ENCODE assay signal across 14 mouse cellular contexts in genomic region chr3:138745596-138745995, GRCm38 (mm10). TPM values are rescaled to one million over a fixed set of nuclear protein-coding genes. Genes with fewer than 3 reads are reported as not detected.
DNase-seq lines count a peak whose midpoint lies in the region; ATAC-seq and TF ChIP-seq lines count a peak whose summit lies in the region.
"Had no signal": no experiment of that assay in that cellular context is flagged by ENCODE, and none has a peak within 500 bp of the region (broad histone marks: within the 10 kb centered on the region; RNA-seq: fewer than 3 reads in every experiment).

No protein-coding gene starts in this region.

- ATAC-seq in forebrain, embryonic 15.5 days (replicated peaks), result no peak
- ATAC-seq in forebrain, embryonic 16.5 days, result no peak
- ATAC-seq in midbrain, embryonic 14.5 days (ENCODE audit: low FRiP score, low TSS enrichment), result no peak
- no peak for ATAC-seq in midbrain, embryonic 11.5 days (ENCODE audit: low FRiP score)
- ATAC-seq in hindbrain, embryonic 13.5 days (ENCODE audit: low FRiP score), result no peak
- no peak for ATAC-seq in neural tube, embryonic 15.5 days (ENCODE audit: low FRiP score)
- ATAC-seq in intestine, postnatal 0 days, result no peak
- no peak for ATAC-seq in megakaryocyte progenitor cell, adult 5-6 weeks (replicated peaks; ENCODE audit: poor library complexity)

- H3K9me3 ChIP-seq in forebrain, embryonic 15.5 days, result no peaks in the 10 kb centered on the region
- no peaks in the 10 kb centered on the region for H3K9me3 ChIP-seq in forebrain, embryonic 16.5 days (ENCODE audit: control insufficient read depth, low read length)
- H3K9me3 ChIP-seq in midbrain, embryonic 14.5 days (ENCODE audit: control insufficient read depth, low read length), result no peaks in the 10 kb centered on the region
- no peaks in the 10 kb centered on the region for H3K9me3 ChIP-seq in midbrain, embryonic 11.5 days (ENCODE audit: control insufficient read depth, low read length)
- H3K9me3 ChIP-seq in hindbrain, embryonic 13.5 days, result no peaks in the 10 kb centered on the region
- no peaks in the 10 kb centered on the region for H3K9me3 ChIP-seq in neural tube, embryonic 15.5 days (replicated peaks)
- no peaks in the 10 kb centered on the region for H3K9me3 ChIP-seq in intestine, postnatal 0 days (ENCODE audit: control insufficient read depth)
- H3K9me3 ChIP-seq: embryonic facial prominence, embryonic 15.5 days; heart, embryonic 13.5 days; stomach, embryonic 15.5 days had no signal

- H3K27ac ChIP-seq in forebrain, embryonic 15.5 days (replicated peaks), result no peak overlapping the region
- no peak overlapping the region for H3K27ac ChIP-seq in forebrain, embryonic 16.5 days (ENCODE audit: low read length)
- no peak overlapping the region for H3K27ac ChIP-seq in midbrain, embryonic 14.5 days (replicated peaks; ENCODE audit: low read depth, low read length)
- H3K27ac ChIP-seq in midbrain, embryonic 11.5 days (ENCODE audit: low read depth, low read length), result no peak overlapping the region
- H3K27ac ChIP-seq in hindbrain, embryonic 13.5 days, result 0 out of 2 replicates have a peak overlapping the region, but pooled peaks have one; percentile 0
- no peak overlapping the region for H3K27ac ChIP-seq in neural tube, embryonic 15.5 days (replicated peaks)
- H3K27ac ChIP-seq in intestine, postnatal 0 days (ENCODE audit: low read depth, low read length), result no peak overlapping the region
- H3K27ac ChIP-seq: embryonic facial prominence, embryonic 15.5 days; heart, embryonic 13.5 days; liver, embryonic 14.5 days; stomach, embryonic 15.5 days had no signal

- WGBS in forebrain, embryonic 15.5 days, result 85% methylated on average over 4 of the region's 4 CpGs
- WGBS in forebrain, embryonic 16.5 days, result 83% methylated on average over 4 of the region's 4 CpGs
- 84% methylated on average over 4 of the region's 4 CpGs for WGBS in midbrain, embryonic 14.5 days
- WGBS in midbrain, embryonic 11.5 days, result 80% methylated on average over 4 of the region's 4 CpGs
- 78% methylated on average over 4 of the region's 4 CpGs for WGBS in hindbrain, embryonic 13.5 days
- WGBS in neural tube, embryonic 15.5 days, result 73% methylated on average over 4 of the region's 4 CpGs
- 83% methylated on average over 4 of the region's 4 CpGs for WGBS in intestine, postnatal 0 days

- no peaks in the 10 kb centered on the region for H3K27me3 ChIP-seq in forebrain, embryonic 15.5 days
- no peaks in the 10 kb centered on the region for H3K27me3 ChIP-seq in forebrain, embryonic 16.5 days (replicated peaks; ENCODE audit: control insufficient read depth, insufficient read depth, low read length)
- H3K27me3 ChIP-seq in midbrain, embryonic 14.5 days (ENCODE audit: control insufficient read depth, insufficient read depth, low read length), result no peaks in the 10 kb centered on the region
- H3K27me3 ChIP-seq in midbrain, embryonic 11.5 days (ENCODE audit: control insufficient read depth, insufficient read depth, low read length), result peaks cover 8% of the 10 kb centered on the region; the same call in 1 of the 2 replicates
- H3K27me3 ChIP-seq in hindbrain, embryonic 13.5 days, result 0 out of 2 replicates have a peak, but pooled peaks cover 4% of the 10 kb centered on the region
- H3K27me3 ChIP-seq in neural tube, embryonic 15.5 days (replicated peaks), result no peaks in the 10 kb centered on the region
- H3K27me3 ChIP-seq in intestine, postnatal 0 days (replicated peaks; ENCODE audit: control insufficient read depth, insufficient read depth, low read length), result peaks cover 11% of the 10 kb centered on the region; the same call in 1 of the 2 replicates

- DNase-seq in midbrain, embryonic 14.5 days, result no peak
- no peak for DNase-seq in midbrain, embryonic 11.5 days (ENCODE audit: low spot score, missing footprints)
- DNase-seq: B cell, adult 2 months; thymus, postnatal 25 days had no signal

- H3K4me3 ChIP-seq in forebrain, embryonic 15.5 days, result no peak overlapping the region
- H3K4me3 ChIP-seq in forebrain, embryonic 16.5 days (replicated peaks; ENCODE audit: low read length), result no peak overlapping the region
- H3K4me3 ChIP-seq in midbrain, embryonic 14.5 days (replicated peaks; ENCODE audit: low read depth, low read length), result no peak overlapping the region
- H3K4me3 ChIP-seq in midbrain, embryonic 11.5 days (ENCODE audit: low read depth, low read length), result no peak overlapping the region
- no peak overlapping the region for H3K4me3 ChIP-seq in hindbrain, embryonic 13.5 days
- no peak overlapping the region for H3K4me3 ChIP-seq in neural tube, embryonic 15.5 days (replicated peaks)
- H3K4me3 ChIP-seq in intestine, postnatal 0 days (ENCODE audit: low read depth, low read length), result no peak overlapping the region
- H3K4me3 ChIP-seq: embryonic facial prominence, embryonic 15.5 days; heart, embryonic 13.5 days; stomach, embryonic 15.5 days had no signal

- H3K9ac ChIP-seq in forebrain, embryonic 15.5 days (replicated peaks), result no peak overlapping the region
- H3K9ac ChIP-seq in forebrain, embryonic 16.5 days (replicated peaks; ENCODE audit: low read depth, low read length), result no peak overlapping the region
- no peak overlapping the region for H3K9ac ChIP-seq in midbrain, embryonic 14.5 days (replicated peaks; ENCODE audit: low read length)
- no peak overlapping the region for H3K9ac ChIP-seq in midbrain, embryonic 11.5 days (ENCODE audit: low read length)
- H3K9ac ChIP-seq in hindbrain, embryonic 13.5 days, result no peak overlapping the region
- no peak overlapping the region for H3K9ac ChIP-seq in neural tube, embryonic 15.5 days (replicated peaks)
- H3K9ac ChIP-seq in intestine, postnatal 0 days (ENCODE audit: low read depth, low read length), result no peak overlapping the region
- H3K9ac ChIP-seq: embryonic facial prominence, embryonic 15.5 days; heart, embryonic 13.5 days; liver, embryonic 14.5 days; stomach, embryonic 15.5 days had no signal

- no peak for TF ChIP-seq CTCF in intestine, postnatal 0 days (IDR thresholded peaks at IDR 0.05; ENCODE audit: low read depth)

- peaks cover 61% of the 10 kb centered on the region for H3K4me1 ChIP-seq in forebrain, embryonic 15.5 days
- H3K4me1 ChIP-seq in forebrain, embryonic 16.5 days (replicated peaks; ENCODE audit: control insufficient read depth, insufficient read depth, low read length), result peaks cover 39% of the 10 kb centered on the region
- peaks cover 33% of the 10 kb centered on the region for H3K4me1 ChIP-seq in midbrain, embryonic 14.5 days (ENCODE audit: control insufficient read depth, insufficient read depth, low read length)
- no peaks in the 10 kb centered on the region; the same call in 1 of the 2 replicates for H3K4me1 ChIP-seq in midbrain, embryonic 11.5 days (ENCODE audit: control insufficient read depth, insufficient read depth, low read length)
- H3K4me1 ChIP-seq in hindbrain, embryonic 13.5 days (replicated peaks), result peaks cover 60% of the 10 kb centered on the region
- peaks cover 51% of the 10 kb centered on the region for H3K4me1 ChIP-seq in neural tube, embryonic 15.5 days
- H3K4me1 ChIP-seq in intestine, postnatal 0 days (replicated peaks; ENCODE audit: control insufficient read depth, insufficient read depth, low read length), result no peaks in the 10 kb centered on the region

- H3K4me2 ChIP-seq in forebrain, embryonic 15.5 days (replicated peaks), result 0 out of 2 replicates have a peak overlapping the region, but pooled peaks have one; percentile 66
- no peak overlapping the region; the same call in 1 of the 2 replicates for H3K4me2 ChIP-seq in forebrain, embryonic 16.5 days (ENCODE audit: low read length)
- H3K4me2 ChIP-seq in midbrain, embryonic 14.5 days (ENCODE audit: low read length), result peak overlapping the region; percentile 65
- no peak overlapping the region for H3K4me2 ChIP-seq in midbrain, embryonic 11.5 days
- H3K4me2 ChIP-seq in hindbrain, embryonic 13.5 days, result peak overlapping the region; percentile 69
- peak overlapping the region; percentile 83 for H3K4me2 ChIP-seq in neural tube, embryonic 15.5 days
- no peak overlapping the region for H3K4me2 ChIP-seq in intestine, postnatal 0 days (replicated peaks; ENCODE audit: low read depth)
- H3K4me2 ChIP-seq: embryonic facial prominence, embryonic 15.5 days had no signal

- H3K36me3 ChIP-seq in forebrain, embryonic 15.5 days, result no peaks in the 10 kb centered on the region
- H3K36me3 ChIP-seq in forebrain, embryonic 16.5 days (ENCODE audit: control insufficient read depth, insufficient read depth), result no peaks in the 10 kb centered on the region
- H3K36me3 ChIP-seq in midbrain, embryonic 14.5 days (ENCODE audit: control insufficient read depth, insufficient read depth, low read length), result no peaks in the 10 kb centered on the region
- no peaks in the 10 kb centered on the region for H3K36me3 ChIP-seq in midbrain, embryonic 11.5 days (ENCODE audit: control insufficient read depth, insufficient read depth, low read length)
- H3K36me3 ChIP-seq in hindbrain, embryonic 13.5 days, result no peaks in the 10 kb centered on the region
- no peaks in the 10 kb centered on the region for H3K36me3 ChIP-seq in neural tube, embryonic 15.5 days
- no peaks in the 10 kb centered on the region for H3K36me3 ChIP-seq in intestine, postnatal 0 days (ENCODE audit: control insufficient read depth, insufficient read depth)
- H3K36me3 ChIP-seq: embryonic facial prominence, embryonic 15.5 days; heart, embryonic 13.5 days; stomach, embryonic 15.5 days had no signal

RNA-seq across cellular contexts. Expression of gene Tspan5, which starts 3.6 kb away (rescaled TPM):
- 89.1 and 104 TPM in 2 replicates for polyA plus RNA-seq in forebrain, embryonic 15.5 days (2015; fragmentation: Nextera tagmentation; extraction: Ambion mirVana)
- polyA plus RNA-seq in forebrain, embryonic 16.5 days (2015; fragmentation: Nextera tagmentation; extraction: Ambion mirVana), result 98.7 and 113 TPM in 2 replicates
- polyA plus RNA-seq in midbrain, embryonic 14.5 days (2014; fragmentation: Nextera tagmentation; extraction: Ambion mirVana), result 104 and 119 TPM in 2 replicates
- polyA plus RNA-seq in midbrain, embryonic 11.5 days (2014; fragmentation: Nextera tagmentation; extraction: Ambion mirVana), result 46.6 and 48.6 TPM in 2 replicates
- polyA plus RNA-seq in hindbrain, embryonic 13.5 days (2015; fragmentation: Nextera tagmentation; extraction: Ambion mirVana), result 89.1 and 97.0 TPM in 2 replicates
- polyA plus RNA-seq in neural tube, embryonic 15.5 days (2015; fragmentation: Nextera tagmentation; extraction: Ambion mirVana), result 94.2 and 104 TPM in 2 replicates
- 6.4 and 7.4 TPM in 2 replicates for polyA plus RNA-seq in intestine, postnatal 0 days (2015; fragmentation: Nextera tagmentation; extraction: Ambion mirVana)
- 26.5 and 33.7 TPM in 2 replicates for total RNA-seq in megakaryocyte progenitor cell, adult 5-6 weeks (2015)
- 39.0 and 40.5 TPM in 2 replicates for total RNA-seq in megakaryocyte progenitor cell, adult 5-6 weeks (2017)

Comparison
In these comparisons a context has a peak if more than half of its experiments do, and no peak if none do; other contexts are left out.
1. H3K4me2 ChIP-seq: peak in forebrain, embryonic 15.5 days (single experiment), midbrain, embryonic 14.5 days (single experiment), hindbrain, embryonic 13.5 days (single experiment) and neural tube, embryonic 15.5 days (single experiment); none in forebrain, embryonic 16.5 days (single experiment), midbrain, embryonic 11.5 days (single experiment) and intestine, postnatal 0 days (single experiment).